Mouse (Mus musculus): ENCODE measurements at regions not wholly inside any gene's neighbourhood (a gene's known extent, or its start where the extent isn't known, plus 50 kb on each side); places are given as distances from the start of the nearest gene placed in this dataset.

DNA sequence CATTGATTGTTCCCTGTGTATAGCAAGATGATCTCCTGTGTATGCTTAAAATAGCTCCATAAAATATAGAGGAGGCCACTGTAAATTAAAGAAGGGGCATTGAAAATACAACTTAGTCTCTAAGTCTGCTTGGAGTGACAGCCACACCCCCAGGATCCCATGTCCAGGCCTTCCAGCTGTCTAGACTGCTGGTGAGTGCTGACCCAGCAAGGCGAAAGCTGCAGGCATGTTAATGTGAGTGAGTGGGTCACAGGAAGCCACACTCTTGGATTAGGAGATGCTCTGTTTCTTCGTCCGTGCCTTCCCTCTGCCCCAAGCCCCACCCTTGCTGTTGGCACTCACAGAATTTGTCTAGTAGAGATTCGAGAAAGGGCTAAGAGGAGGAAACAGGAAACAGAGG is 453.7 kb downstream of the Ccdc171 start:
- TF ChIP-seq POLR2A (IDR thresholded peaks at IDR 0.05; ENCODE audit: control insufficient read depth, low read depth, low read length): no peak
- TF ChIP-seq CTCF (IDR thresholded peaks at IDR 0.05; ENCODE audit: control insufficient read depth, insufficient read depth, insufficient replicate concordance, low read depth, low read length): no peak
